Mouse (Mus musculus) thymus, adult 2 months (tissue): ENCODE data around the gene Itpkb.

Experiments used
- CTCF ChIP-seq: fragments of 200-500 bp; IDR thresholded peaks from 2 replicates; pipeline ENCODE4 v1.5.1; 2012; ENCODE audit warnings: mild to moderate bottlenecking, control low read depth, low read length, moderate library complexity, borderline replicate concordance; ENCODE audit not compliant: control insufficient read depth, poor library complexity, insufficient read depth; ENCODE audit errors: extremely low read depth
- POLR2A ChIP-seq: fragments of 200-500 bp; IDR thresholded peaks from 2 replicates; pipeline ENCODE4 v1.6.1; 2012; ENCODE audit warnings: mild to moderate bottlenecking, low read length, control low read depth, moderate library complexity; ENCODE audit not compliant: control insufficient read depth, poor library complexity, insufficient read depth; ENCODE audit errors: extremely low read depth

- no peak for TF ChIP-seq POLR2A
- TF ChIP-seq CTCF = peak; percentile 46; the same call in 1 of the 2 replicates
Observed at GRCm38 (mm10) chr1:180403694-180404606, 73.7 kb downstream of the Itpkb start.
